Mouse (Mus musculus) MEL (cell line): Measurements from ENCODE around the gene AU040320.

Source experiments
- CTCF ChIP-seq, 3 experiments: IDR thresholded peaks in 2 of 3; conservative IDR thresholded peaks in 1 of 3; 2 replicates each; pipeline ENCODE4 v1.5.1; 2011 to 2012; ENCODE audit warnings: low read length in 3 of 3, low read depth in 2 of 3, mild to moderate bottlenecking in 2 of 3, improper control_type of control experiment in 1 of 3, inconsistent platforms in 1 of 3, mixed read lengths in 1 of 3, moderate library complexity in 1 of 3; ENCODE audit not compliant: control insufficient read depth in 1 of 3, insufficient read depth in 1 of 3, poor library complexity in 1 of 3, severe bottlenecking in 1 of 3
- EP300 ChIP-seq, 2 experiments: IDR thresholded peaks; 2 replicates each; pipeline ENCODE4 v1.6.1; 2011; ENCODE audit warnings: improper control_type of control experiment in 2 of 2, low read length in 2 of 2, low read depth in 1 of 2, mild to moderate bottlenecking in 1 of 2
- KAT2A ChIP-seq: conservative IDR thresholded peaks from 2 replicates; pipeline ENCODE4 v1.6.1; 2012; ENCODE audit warnings: low read depth, low read length, improper control_type of control experiment, inconsistent platforms
- POLR2A ChIP-seq, 2 experiments: IDR thresholded peaks; 2 replicates each; pipeline ENCODE4 v1.6.1; 2011 to 2012; ENCODE audit warnings: low read length in 2 of 2, mild to moderate bottlenecking in 2 of 2, control low read depth in 1 of 2, improper control_type of control experiment in 1 of 2, low read depth in 1 of 2, moderate library complexity in 1 of 2; ENCODE audit not compliant: control insufficient read depth in 1 of 2, insufficient read depth in 1 of 2, poor library complexity in 1 of 2
- POLR2AphosphoS2 ChIP-seq: IDR thresholded peaks from 2 replicates; pipeline ENCODE4 v1.6.1; 2011; ENCODE audit warnings: low read length, improper control_type of control experiment
- POLR2AphosphoS5 ChIP-seq: IDR thresholded peaks from 2 replicates; pipeline ENCODE4 v1.6.1; 2012; ENCODE audit warnings: low read depth, borderline replicate concordance, mild to moderate bottlenecking, inconsistent platforms, low read length, moderate library complexity, mixed read lengths
- RCOR1 ChIP-seq: IDR thresholded peaks from 2 replicates; pipeline ENCODE4 v1.6.1; 2012; ENCODE audit warnings: low read depth, mild to moderate bottlenecking, inconsistent platforms, low read length, improper control_type of control experiment
- ZKSCAN1 ChIP-seq: IDR thresholded peaks from 2 replicates; pipeline ENCODE4 v1.6.1; 2012; ENCODE audit warnings: low read depth, mild to moderate bottlenecking, inconsistent platforms, low read length, improper control_type of control experiment, moderate library complexity
- ZNF384 ChIP-seq: IDR thresholded peaks from 2 replicates; pipeline ENCODE4 v1.6.1; 2012; ENCODE audit warnings: low read depth, mild to moderate bottlenecking, inconsistent platforms, low read length, improper control_type of control experiment

- TF ChIP-seq CTCF (IDR thresholded peaks at IDR 0.05 in 2 of 3, conservative IDR thresholded peaks at IDR 0.05 in 1 of 3; ENCODE audit: control insufficient read depth in 1 of 3, insufficient read depth in 1 of 3, low read depth in 2 of 3, low read length in 3 of 3, poor library complexity in 1 of 3, severe bottlenecking in 1 of 3) (no peak), KAT2A (no peak), EP300 (IDR thresholded peaks at IDR 0.05; ENCODE audit: low read depth in 1 of 2, low read length in 2 of 2) (no peak), POLR2A (IDR thresholded peaks at IDR 0.05; ENCODE audit: control insufficient read depth in 1 of 2, insufficient read depth in 1 of 2, low read depth in 1 of 2, low read length in 2 of 2, poor library complexity in 1 of 2) (no peak), POLR2AphosphoS5 (no peak), ZKSCAN1 (no peak), RCOR1 (no peak), ZNF384 (no peak), POLR2AphosphoS2 (no peak)
These were observed 17.3 kb upstream of the AU040320 start, which contains the start of gene Tfap2e for GRCm38 (mm10) chr4:126736001-126736414.
